Mouse (Mus musculus): ENCODE data around the gene Zc3h12d.
A peak's percentile ranks its signal among the peaks of the same experiment; 100 is the strongest.

Gene Zc3h12d

GRCm38 (mm10) chr10:7839551-7840352 lies 7.5 kb downstream of the Zc3h12d start:
- no peak for DNase-seq (ENCODE audit: low spot score)

GRCm38 (mm10) chr10:7840353-7840733 lies 8.1 kb downstream of the Zc3h12d start:
- DNase-seq (ENCODE audit: low spot score), result no peak

- DNase-seq (ENCODE audit: low spot score), result no peak
These were observed 8.5 kb downstream of the Zc3h12d start for GRCm38 (mm10) chr10:7840785-7841184.

- DNase-seq (ENCODE audit: low spot score), result no peak
These were observed 9.4 kb downstream of the Zc3h12d start for GRCm38 (mm10) chr10:7841571-7842080.

GRCm38 (mm10) chr10:7843181-7843580 lies 10.9 kb downstream of the Zc3h12d start:
- no peak for DNase-seq (ENCODE audit: low spot score)

- DNase-seq (ENCODE audit: low spot score), result no peak
These were observed 11.9 kb downstream of the Zc3h12d start for GRCm38 (mm10) chr10:7844161-7844560.

GRCm38 (mm10) chr10:7845136-7845535 lies 12.9 kb downstream of the Zc3h12d start:
- no peak for DNase-seq (ENCODE audit: low spot score)

GRCm38 (mm10) chr10:7845991-7846390 lies 13.7 kb downstream of the Zc3h12d start:
- DNase-seq (ENCODE audit: low spot score), result no peak

GRCm38 (mm10) chr10:7847166-7847605 lies 14.9 kb downstream of the Zc3h12d start:
- no peak for DNase-seq (ENCODE audit: low spot score)

GRCm38 (mm10) chr10:7851891-7852290 lies 19.6 kb downstream of the Zc3h12d start:
- no peak for DNase-seq (ENCODE audit: low spot score)

- no peak for DNase-seq (ENCODE audit: low spot score)
These were observed 28.2 kb downstream of the Zc3h12d start for GRCm38 (mm10) chr10:7860494-7860893.

- no peak for DNase-seq (ENCODE audit: low spot score)
These were observed 29.1 kb downstream of the Zc3h12d start for GRCm38 (mm10) chr10:7861259-7861936.

- DNase-seq (ENCODE audit: low spot score), result no peak
These were observed 29.8 kb downstream of the Zc3h12d start for GRCm38 (mm10) chr10:7861937-7862657.

GRCm38 (mm10) chr10:7863411-7863810 lies 31.1 kb downstream of the Zc3h12d start:
- DNase-seq (ENCODE audit: low spot score), result no peak

GRCm38 (mm10) chr10:7864184-7864583 lies 31.9 kb downstream of the Zc3h12d start:
- DNase-seq (ENCODE audit: low spot score), result no peak

- DNase-seq (ENCODE audit: low spot score), result no peak
These were observed 32.5 kb downstream of the Zc3h12d start for GRCm38 (mm10) chr10:7864806-7865205.

- DNase-seq (ENCODE audit: low spot score), result peak; percentile 31
These were observed 34.7 kb downstream of the Zc3h12d start for GRCm38 (mm10) chr10:7866762-7867665.

GRCm38 (mm10) chr10:7867666-7868030 lies 35.4 kb downstream of the Zc3h12d start:
- DNase-seq (ENCODE audit: low spot score), result peak; percentile 7

- no peak for DNase-seq (ENCODE audit: low spot score)
These were observed 37.5 kb downstream of the Zc3h12d start for GRCm38 (mm10) chr10:7869746-7870145.

- DNase-seq (ENCODE audit: low spot score), result peak; percentile 61
These were observed 38.5 kb downstream of the Zc3h12d start for GRCm38 (mm10) chr10:7870571-7871315.

Data from embryo, embryonic 10.5 days (tissue).